Mouse (Mus musculus) cerebellum, adult 9-11 months (tissue): Measurements from ENCODE around the gene Dexi.

Source experiments
- DNase-seq: peaks from one replicate; pipeline ENCODE4 v3.0.0; 2022

The Dexi gene

GRCm38 (mm10) chr16:10536961-10537360 is 5.9 kb downstream of the Dexi start:
- no peak for DNase-seq

GRCm38 (mm10) chr16:10536323-10536722 is 6.5 kb downstream of the Dexi start:
- no peak for DNase-seq

GRCm38 (mm10) chr16:10534567-10534966 is 8.3 kb downstream of the Dexi start:
- peak; percentile 72 for DNase-seq

- DNase-seq: no peak
Measured at GRCm38 (mm10) chr16:10533781-10534180, 9.1 kb downstream of the Dexi start.

GRCm38 (mm10) chr16:10530179-10530578 is 12.7 kb downstream of the Dexi start:
- no peak for DNase-seq

GRCm38 (mm10) chr16:10528382-10528781 is 14.5 kb downstream of the Dexi start:
- no peak for DNase-seq

- DNase-seq: peak; percentile 65
Measured at GRCm38 (mm10) chr16:10527046-10527644, 15.7 kb downstream of the Dexi start.

GRCm38 (mm10) chr16:10525610-10525980 is 17.3 kb downstream of the Dexi start:
- DNase-seq: no peak

GRCm38 (mm10) chr16:10524866-10525609 is 17.8 kb downstream of the Dexi start:
- DNase-seq: no peak

- DNase-seq: no peak
Measured at GRCm38 (mm10) chr16:10523650-10524049, 19.2 kb downstream of the Dexi start.

- no peak for DNase-seq
Measured at GRCm38 (mm10) chr16:10522811-10523210, 20.0 kb downstream of the Dexi start.

- DNase-seq: peak; percentile 69
Measured at GRCm38 (mm10) chr16:10520908-10521614, 21.8 kb downstream of the Dexi start.

- DNase-seq: no peak
Measured at GRCm38 (mm10) chr16:10518030-10518429, 24.8 kb downstream of the Dexi start.

GRCm38 (mm10) chr16:10515953-10516572 is 26.8 kb downstream of the Dexi start:
- DNase-seq: no peak

- DNase-seq: peak; percentile 65
Measured at GRCm38 (mm10) chr16:10511134-10511520, 31.7 kb downstream of the Dexi start.

GRCm38 (mm10) chr16:10510477-10511133 is 32.2 kb downstream of the Dexi start:
- DNase-seq: peak; percentile 90

- DNase-seq: no peak
Measured at GRCm38 (mm10) chr16:10508691-10509090, 34.2 kb downstream of the Dexi start.

GRCm38 (mm10) chr16:10507445-10507844 is 35.4 kb downstream of the Dexi start:
- no peak for DNase-seq

- no peak for DNase-seq
Measured at GRCm38 (mm10) chr16:10503058-10503457, 39.8 kb downstream of the Dexi start.

GRCm38 (mm10) chr16:10501865-10502264 is 41.0 kb downstream of the Dexi start:
- no peak for DNase-seq

GRCm38 (mm10) chr16:10499122-10499521 is 43.7 kb downstream of the Dexi start:
- no peak for DNase-seq

- no peak for DNase-seq
Measured at GRCm38 (mm10) chr16:10498096-10498602, 44.7 kb downstream of the Dexi start.

- no peak for DNase-seq
Measured at GRCm38 (mm10) chr16:10495824-10496298, 47.0 kb downstream of the Dexi start.
